Mouse (Mus musculus) stomach, embryonic 16.5 days (tissue): Measurements from ENCODE around the gene Serpinb9c. TPM values are rescaled to one million over a fixed set of nuclear protein-coding genes. Genes with fewer than 3 reads are reported as not detected.
"Not testable (repeated sequence)": the region's sequence is repeated elsewhere in the genome, so short reads cannot be mapped to it uniquely, and the experiment has no call there.

Experiments used
- ATAC-seq: fragments of 200-750 bp; cut with Nextera tagmentation; 2 replicates; pipeline ENCODE4 v1.8.0; 2017; ENCODE audit warnings: moderate number of reproducible peaks, moderate TSS enrichment; ENCODE audit not compliant: insufficient read depth, low FRiP score
- H3K27ac ChIP-seq: fragments of 300-500 bp; sonication (generic); 2 replicates; pipeline ENCODE4 v1.5.1; 2014; ENCODE audit warnings: low read length
- H3K27me3 ChIP-seq: fragments of 300-500 bp; sonication (generic); 2 replicates; pipeline ENCODE4 v1.6.1; 2014; ENCODE audit warnings: low read length, control low read depth, mixed read lengths; ENCODE audit not compliant: control insufficient read depth, insufficient read depth
- H3K36me3 ChIP-seq: fragments of 300-500 bp; sonication (generic); 2 replicates; pipeline ENCODE4 v1.6.1; 2014; ENCODE audit warnings: low read length; ENCODE audit not compliant: control insufficient read depth, insufficient read depth
- H3K4me1 ChIP-seq: fragments of 300-500 bp; sonication (generic); 2 replicates; pipeline ENCODE4 v1.6.1; 2014; ENCODE audit warnings: low read length, control low read depth, mixed read lengths; ENCODE audit not compliant: control insufficient read depth, insufficient read depth
- H3K4me2 ChIP-seq: fragments of 300-500 bp; sonication (generic); 2 replicates; pipeline ENCODE4 v1.6.1; 2014; ENCODE audit warnings: low read depth, low read length, mixed read lengths
- H3K4me3 ChIP-seq: fragments of 300-500 bp; sonication (generic); replicated peaks from 2 replicates; pipeline ENCODE4 v1.5.1; 2014; ENCODE audit warnings: mild to moderate bottlenecking, low read length
- H3K9ac ChIP-seq: fragments of 300-500 bp; sonication (generic); 2 replicates; pipeline ENCODE4 v1.6.1; 2014; ENCODE audit warnings: low read length
- H3K9me3 ChIP-seq: fragments of 300-500 bp; sonication (generic); replicated peaks from 2 replicates; pipeline ENCODE4 v1.6.1; 2016; ENCODE audit warnings: low read length, control low read depth; ENCODE audit not compliant: control insufficient read depth
- WGBS: fragments of 180-500 bp; shearing (Covaris S2); extraction: QIAGEN DNeasy Blood & Tissue Kit; methylation state at CpG from one replicate; pipeline ENCODE4 v1.1.7; 2014; 5-methylcytosine and 5-hydroxymethylcytosine counted together
- polyA plus RNA-seq: library from polyadenylated mRNA; unstranded; fragments of >200 nt; fragmentation: Nextera tagmentation; extraction: Ambion mirVana; gene quantifications from 2 replicates; pipeline ENCODE4 v1.2.1, GENCODE M21; 2015

Serpinb9c gene
- polyA plus RNA-seq, result not detected in 2 replicates

GRCm38 (mm10) chr13:33159642-33160041 lies at the start of gene Serpinb9c:
TSS of gene Serpinb9c (minus strand) at chr13:33159742.
- Histone ChIP-seq H3K4me3 (no peak within 1 kb of the TSS), H3K27me3 (no peaks in the 10 kb centered on the region), H3K9ac (no peak within 1 kb of the TSS), H3K36me3 (no peaks in the 10 kb centered on the region), H3K27ac (no peak within 1 kb of the TSS), H3K9me3 (no peaks in the 10 kb centered on the region), H3K4me2 (no peak within 1 kb of the TSS), H3K4me1 (no peaks in the 10 kb centered on the region)
- WGBS, result 67% methylated on average over 4 of the region's 4 CpGs
- no peak for ATAC-seq

- H3K36me3 ChIP-seq, result no peaks in the 10 kb centered on the region
- no peaks in the 10 kb centered on the region for H3K27me3 ChIP-seq
- H3K4me3 ChIP-seq, result no peak overlapping the region
- H3K4me2 ChIP-seq, result no peak overlapping the region
- H3K4me1 ChIP-seq, result no peaks in the 10 kb centered on the region
- ATAC-seq, result no peak
- 53% methylated on average over 2 of the region's 2 CpGs for WGBS
- no peak overlapping the region for H3K9ac ChIP-seq
- no peaks in the 10 kb centered on the region for H3K9me3 ChIP-seq
- no peak overlapping the region for H3K27ac ChIP-seq
These were observed 40.2 kb upstream of the Serpinb9c start for GRCm38 (mm10) chr13:33199740-33200139.

GRCm38 (mm10) chr13:33192659-33193058 lies 33.1 kb upstream of the Serpinb9c start, which contains the start of gene Serpinb9d:
TSS of gene Serpinb9d (plus strand) at chr13:33192959.
- no peaks in the 10 kb centered on the region for H3K36me3 ChIP-seq
- no peaks in the 10 kb centered on the region for H3K4me1 ChIP-seq
- no peak within 1 kb of the TSS for H3K9ac ChIP-seq
- WGBS, result 84% methylated on average over 5 of the region's 5 CpGs
- ATAC-seq, result no peak
- H3K9me3 ChIP-seq, result no peaks in the 10 kb centered on the region
- H3K27me3 ChIP-seq, result no peaks in the 10 kb centered on the region
- H3K4me3 ChIP-seq, result no peak within 1 kb of the TSS
- H3K4me2 ChIP-seq, result no peak within 1 kb of the TSS
- H3K27ac ChIP-seq, result no peak within 1 kb of the TSS

- not testable (repeated sequence) for H3K9me3 ChIP-seq, H3K4me2 ChIP-seq, H3K27ac ChIP-seq, H3K4me3 ChIP-seq, ATAC-seq, H3K36me3 ChIP-seq, H3K9ac ChIP-seq, H3K27me3 ChIP-seq, H3K4me1 ChIP-seq
- WGBS, result 70% methylated on average over 1 of the region's 1 CpGs
These were observed 30.9 kb upstream of the Serpinb9c start for GRCm38 (mm10) chr13:33190486-33190885.

GRCm38 (mm10) chr13:33141435-33141834 lies 18.1 kb downstream of the Serpinb9c start:
- no peak for ATAC-seq
- Histone ChIP-seq H3K4me1 (no peaks in the 10 kb centered on the region), H3K9ac (no peak overlapping the region), H3K9me3 (no peaks in the 10 kb centered on the region), H3K27me3 (no peaks in the 10 kb centered on the region), H3K27ac (no peak overlapping the region), H3K4me2 (no peak overlapping the region), H3K36me3 (no peaks in the 10 kb centered on the region), H3K4me3 (no peak overlapping the region)
- 58% methylated on average over 3 of the region's 3 CpGs for WGBS

GRCm38 (mm10) chr13:33137717-33138116 lies 21.8 kb downstream of the Serpinb9c start:
- Histone ChIP-seq H3K27ac (no peak overlapping the region), H3K36me3 (no peaks in the 10 kb centered on the region), H3K4me3 (no peak overlapping the region), H3K4me2 (no peak overlapping the region), H3K4me1 (no peaks in the 10 kb centered on the region), H3K27me3 (no peaks in the 10 kb centered on the region), H3K9ac (no peak overlapping the region), H3K9me3 (no peaks in the 10 kb centered on the region)
- ATAC-seq, result no peak
- WGBS, result 84% methylated on average over 2 of the region's 2 CpGs

- ATAC-seq, result no peak
- H3K9me3 ChIP-seq, result no peaks in the 10 kb centered on the region
- no peaks in the 10 kb centered on the region for H3K36me3 ChIP-seq
- no peaks in the 10 kb centered on the region for H3K4me1 ChIP-seq
- H3K4me3 ChIP-seq, result no peak overlapping the region
- no peaks in the 10 kb centered on the region for H3K27me3 ChIP-seq
- 61% methylated on average over 3 of the region's 3 CpGs for WGBS
- H3K9ac ChIP-seq, result no peak overlapping the region
- no peak overlapping the region for H3K4me2 ChIP-seq
- H3K27ac ChIP-seq, result no peak overlapping the region
These were observed 46.5 kb downstream of the Serpinb9c start for GRCm38 (mm10) chr13:33113054-33113453.

- Histone ChIP-seq H3K27ac (no peak overlapping the region), H3K4me3 (no peak overlapping the region), H3K4me1 (no peaks in the 10 kb centered on the region), H3K36me3 (no peaks in the 10 kb centered on the region), H3K4me2 (no peak overlapping the region), H3K9me3 (no peaks in the 10 kb centered on the region), H3K27me3 (no peaks in the 10 kb centered on the region), H3K9ac (no peak overlapping the region)
- ATAC-seq, result no peak
These were observed 53.9 kb downstream of the Serpinb9c start for GRCm38 (mm10) chr13:33105626-33106025.
